Mouse (Mus musculus): ENCODE measurements around the gene Smok2b.
"Not testable (repeated sequence)": the region's sequence is repeated elsewhere in the genome, so short reads cannot be mapped to it uniquely, and the experiment has no call there.

Smok2b gene

DNA sequence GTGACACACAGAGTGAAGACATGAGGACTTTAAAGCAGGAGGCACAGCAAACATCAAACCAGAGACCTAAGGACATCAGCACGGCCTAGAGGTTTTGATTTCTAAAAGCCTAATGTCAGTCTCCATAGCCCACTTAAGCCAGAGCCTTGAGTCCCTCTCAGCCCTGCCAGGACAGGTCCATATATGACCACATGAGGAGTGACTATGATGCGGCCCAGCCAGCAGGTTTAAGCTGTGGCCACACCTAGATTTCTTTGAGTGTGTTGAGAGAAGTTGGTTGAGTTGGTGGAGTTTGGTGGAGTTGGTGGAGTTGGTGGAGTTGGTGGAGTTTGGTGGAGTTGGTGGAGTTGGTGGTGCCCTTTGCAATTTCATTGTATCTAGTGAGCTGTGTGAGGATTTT, at the start of gene Smok2b:
TSS of gene Smok2b (plus strand) at position 301 of the 400 bp plus-strand sequence.
- not testable (repeated sequence) for DNase-seq (ENCODE audit: inconsistent ontology term)

DNA sequence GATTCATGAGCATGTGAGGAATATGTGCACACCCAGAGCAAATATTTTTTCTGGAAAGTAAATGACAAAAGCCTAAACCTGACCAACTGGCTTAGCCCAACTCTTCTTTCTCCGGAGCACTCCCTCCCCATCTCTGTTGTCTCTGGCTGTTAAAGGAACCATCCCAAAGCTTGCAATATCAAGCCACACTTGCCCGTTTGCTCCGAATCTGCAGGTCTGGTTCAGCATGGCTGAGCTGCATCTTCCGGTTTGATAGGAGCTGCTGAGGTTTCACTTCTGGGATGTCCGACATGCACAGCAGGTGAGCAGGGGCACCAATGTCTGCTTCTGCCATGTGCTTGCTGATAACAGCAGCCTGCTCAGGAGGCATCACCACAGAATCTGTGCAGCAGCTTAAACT, 49.6 kb upstream of the Smok2b start:
- not testable (repeated sequence) for DNase-seq (ENCODE audit: inconsistent ontology term)

DNA sequence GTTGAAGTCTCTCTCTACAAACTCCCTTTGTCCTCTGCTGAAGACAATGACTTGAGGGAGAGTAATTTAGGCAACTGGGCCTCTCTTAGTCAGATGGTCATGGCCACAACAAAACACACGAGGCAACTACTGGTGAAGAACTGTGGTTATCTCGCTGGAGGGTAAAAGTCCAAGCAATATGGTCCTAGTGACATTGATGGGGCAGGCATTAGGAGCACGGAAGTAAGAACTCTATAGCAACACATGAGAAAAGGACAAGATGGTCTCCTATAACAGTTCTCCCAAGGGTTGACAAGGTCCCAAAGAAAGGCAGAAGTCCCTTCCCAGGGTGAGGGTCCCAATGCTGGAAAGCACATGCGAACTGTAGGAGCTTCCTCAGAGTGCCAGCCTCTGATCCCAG, 47.3 kb upstream of the Smok2b start:
- not testable (repeated sequence) for DNase-seq (ENCODE audit: inconsistent ontology term)

DNA sequence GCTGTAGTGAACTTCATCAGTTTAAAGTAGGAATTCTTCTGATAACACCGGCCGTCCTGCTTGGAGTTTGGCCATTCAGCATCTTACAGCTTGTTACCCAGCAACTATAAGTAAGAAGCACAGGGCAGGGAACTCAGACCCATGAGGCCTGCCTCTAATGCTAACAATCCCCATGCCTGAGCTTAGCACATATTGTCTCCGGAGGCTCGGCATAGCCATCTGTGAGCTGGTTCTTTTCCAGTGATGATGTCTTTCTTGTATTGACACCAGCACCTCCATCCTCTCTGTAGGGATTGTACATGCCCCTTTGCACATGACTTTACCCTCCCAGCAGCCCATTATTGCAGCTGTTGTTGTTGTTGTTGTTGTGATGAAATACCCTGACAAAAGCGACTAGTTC, 45.5 kb upstream of the Smok2b start:
- not testable (repeated sequence) for DNase-seq (ENCODE audit: inconsistent ontology term)

DNA sequence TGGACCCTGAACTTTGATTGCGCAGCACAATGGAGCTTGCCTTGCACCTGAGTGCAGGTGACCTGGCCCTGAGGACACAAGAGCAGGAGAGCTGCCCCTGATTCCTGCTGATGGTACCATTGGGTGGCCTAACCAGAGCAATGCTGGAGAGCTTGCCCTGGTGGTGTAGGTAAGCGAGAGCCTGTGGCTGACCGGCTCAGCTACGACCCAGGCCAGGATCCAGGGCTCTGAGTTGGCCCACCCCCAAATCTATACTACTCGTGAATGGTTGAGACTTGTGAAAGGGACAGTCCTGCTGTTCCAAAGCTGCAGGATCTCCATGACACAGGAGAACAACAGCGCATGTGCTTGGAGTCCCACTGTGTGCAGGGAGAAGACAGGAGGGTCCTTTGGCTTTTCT, 43.5 kb upstream of the Smok2b start:
- not testable (repeated sequence) for DNase-seq (ENCODE audit: inconsistent ontology term)

DNA sequence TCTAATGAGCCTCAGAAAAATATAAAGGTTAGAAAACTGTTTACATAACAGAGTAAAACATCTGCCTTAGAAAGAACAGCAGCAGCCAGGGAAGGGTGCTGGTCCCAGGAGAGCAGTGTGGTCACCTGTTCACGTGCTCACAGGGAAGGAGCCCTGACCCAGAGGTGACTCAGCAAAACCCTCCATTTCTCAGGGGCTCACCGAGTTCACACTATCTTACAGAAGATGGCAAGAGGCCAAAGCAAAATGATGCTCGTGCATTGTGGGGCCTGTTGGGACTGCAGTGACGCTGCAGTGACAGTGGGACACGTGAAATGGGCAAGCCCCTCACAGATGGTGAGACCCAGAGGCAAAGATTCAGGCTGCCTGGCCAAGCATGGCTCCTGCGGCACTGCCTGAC, 42.4 kb upstream of the Smok2b start:
- DNase-seq (ENCODE audit: inconsistent ontology term): not testable (repeated sequence)

DNA sequence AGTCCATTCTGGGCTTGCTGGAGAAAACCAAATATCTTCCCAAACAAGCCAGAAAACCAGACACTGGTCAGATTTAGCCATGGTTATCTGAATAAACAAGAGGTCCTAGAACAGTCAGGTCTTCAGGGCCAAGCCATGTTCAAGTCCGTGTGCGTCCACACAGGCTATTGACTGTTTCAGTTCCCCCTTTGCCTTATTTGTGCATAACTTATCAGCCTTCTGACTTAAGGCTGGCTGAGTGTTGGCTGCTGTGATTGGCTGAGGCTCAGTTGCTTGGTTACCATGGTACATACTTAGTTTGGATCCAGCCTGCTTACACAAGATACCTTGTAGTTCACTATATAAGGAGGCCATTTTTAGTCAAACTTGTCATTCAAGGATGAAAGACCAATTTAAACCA, 41.2 kb upstream of the Smok2b start:
- not testable (repeated sequence) for DNase-seq (ENCODE audit: inconsistent ontology term)

DNA sequence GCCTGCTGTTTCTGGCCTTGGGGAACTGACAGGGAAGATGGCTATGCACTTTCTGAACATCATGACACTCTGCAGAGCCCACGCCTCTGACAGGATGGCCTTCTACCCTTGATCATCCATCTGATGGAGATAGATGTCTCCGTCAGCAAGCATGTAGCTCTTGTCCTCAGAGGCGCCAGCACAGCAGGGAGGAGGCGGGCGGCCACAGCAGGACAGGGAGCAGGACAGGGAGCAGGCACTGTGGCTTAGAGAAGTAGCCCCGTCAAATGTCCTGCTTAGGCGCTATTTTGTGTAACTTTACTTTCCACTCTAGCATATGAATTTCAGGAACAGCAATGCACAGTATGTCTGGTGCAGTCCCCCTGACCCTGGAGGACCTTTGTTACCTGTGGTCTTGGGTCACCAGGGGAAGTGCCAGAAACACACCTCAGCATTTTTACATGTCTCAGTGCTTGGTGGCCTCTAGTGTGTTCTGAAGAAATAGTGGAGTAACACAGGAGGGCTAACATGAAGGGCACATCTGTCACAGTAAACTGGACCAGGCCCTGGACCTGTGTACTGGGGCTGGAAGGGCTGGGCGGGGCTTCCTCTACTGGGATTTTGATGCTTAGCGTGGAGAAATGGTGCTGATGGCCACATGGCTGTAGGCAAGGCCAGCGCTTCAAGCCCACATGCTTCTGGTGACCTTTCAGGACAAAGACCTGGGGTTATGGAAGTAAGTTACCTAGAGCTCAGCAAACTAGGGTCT, 39.0 kb upstream of the Smok2b start:
- not testable (repeated sequence) for DNase-seq (ENCODE audit: inconsistent ontology term)

DNA sequence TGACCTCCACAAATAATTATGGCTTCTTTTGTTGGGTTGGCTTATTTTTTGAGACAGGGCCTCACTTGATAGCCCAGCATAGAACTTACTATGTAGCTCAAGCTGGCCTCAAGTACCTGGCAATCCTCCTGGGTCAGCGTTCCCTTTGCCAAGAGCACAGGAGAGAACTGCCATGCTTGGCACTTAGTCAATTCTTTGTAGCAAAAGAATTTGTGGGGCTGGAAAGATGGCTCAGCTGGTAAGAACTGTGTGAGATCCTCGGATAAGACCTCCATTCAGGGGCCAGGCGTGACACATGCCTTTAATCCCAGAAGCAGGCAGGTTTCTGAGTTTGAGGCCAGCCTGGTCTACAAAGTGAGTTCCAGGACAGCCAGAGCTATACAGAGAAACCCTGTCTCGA, 33.6 kb upstream of the Smok2b start:
- not testable (repeated sequence) for DNase-seq (ENCODE audit: inconsistent ontology term)

DNA sequence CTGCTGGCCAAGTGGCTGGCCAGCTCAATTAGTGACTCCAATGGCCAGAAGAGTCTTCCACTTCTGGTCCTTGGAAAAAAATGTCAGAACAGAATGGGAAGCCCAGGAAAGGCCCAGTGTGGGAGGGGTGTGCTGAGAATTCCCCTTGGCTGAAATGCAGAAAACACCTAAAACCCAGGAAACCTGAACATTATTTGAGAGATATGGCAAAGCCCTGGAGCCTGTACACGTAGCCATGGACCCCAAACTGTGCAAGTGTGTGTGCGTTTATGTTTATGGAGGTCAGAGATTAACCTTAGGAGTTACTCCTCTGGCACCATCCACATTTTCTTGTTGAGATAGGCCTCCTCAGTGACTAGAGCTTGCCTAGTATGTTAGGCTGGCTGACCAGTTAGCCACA, 31.2 kb upstream of the Smok2b start:
- DNase-seq (ENCODE audit: inconsistent ontology term): not testable (repeated sequence)

DNA sequence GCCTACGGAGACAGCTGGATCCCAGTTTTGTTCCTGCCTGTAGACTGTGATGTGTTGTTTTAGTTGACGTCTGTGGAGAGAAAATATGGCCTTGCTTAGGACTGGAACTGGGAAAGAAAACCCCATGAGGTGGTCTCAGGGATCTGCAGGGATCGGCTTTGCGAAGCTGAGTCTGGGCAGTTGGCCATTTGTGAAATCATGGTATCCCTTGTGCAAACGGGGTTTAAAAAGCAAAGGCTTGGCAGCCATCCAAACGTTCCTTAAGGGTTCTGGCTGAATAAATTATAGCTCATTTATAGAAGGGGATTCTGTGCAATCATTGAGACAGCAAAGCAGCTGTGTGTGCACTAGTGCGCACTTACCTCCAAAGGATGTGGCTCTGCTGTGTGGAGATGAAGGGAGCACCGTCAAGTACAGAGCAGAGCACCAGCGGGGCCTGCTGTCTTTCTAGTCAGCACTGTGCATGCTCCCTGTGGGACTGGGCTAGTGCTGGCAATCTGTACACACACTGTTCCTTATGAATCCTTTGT, 30.1 kb upstream of the Smok2b start:
- not testable (repeated sequence) for DNase-seq (ENCODE audit: inconsistent ontology term)

DNA sequence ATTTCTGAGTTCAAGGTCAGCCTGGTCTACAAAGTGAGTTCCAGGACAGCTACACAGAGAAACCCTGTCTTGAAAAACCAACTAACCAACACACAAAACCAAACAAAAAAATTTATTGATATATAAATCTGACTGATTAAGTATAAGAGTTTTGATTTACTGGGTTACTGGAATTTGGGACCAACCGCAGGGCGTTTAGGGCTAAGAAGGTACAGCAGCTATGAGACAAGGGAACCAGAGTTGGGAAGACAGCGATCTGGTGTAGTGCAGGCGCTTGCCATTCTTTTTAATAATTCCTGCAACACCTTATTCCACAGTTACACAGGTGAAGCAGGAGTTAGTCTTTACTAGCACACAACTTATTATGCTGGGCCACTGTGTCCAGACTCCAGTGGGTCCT, 28.5 kb upstream of the Smok2b start:
- DNase-seq (ENCODE audit: inconsistent ontology term): not testable (repeated sequence)

DNA sequence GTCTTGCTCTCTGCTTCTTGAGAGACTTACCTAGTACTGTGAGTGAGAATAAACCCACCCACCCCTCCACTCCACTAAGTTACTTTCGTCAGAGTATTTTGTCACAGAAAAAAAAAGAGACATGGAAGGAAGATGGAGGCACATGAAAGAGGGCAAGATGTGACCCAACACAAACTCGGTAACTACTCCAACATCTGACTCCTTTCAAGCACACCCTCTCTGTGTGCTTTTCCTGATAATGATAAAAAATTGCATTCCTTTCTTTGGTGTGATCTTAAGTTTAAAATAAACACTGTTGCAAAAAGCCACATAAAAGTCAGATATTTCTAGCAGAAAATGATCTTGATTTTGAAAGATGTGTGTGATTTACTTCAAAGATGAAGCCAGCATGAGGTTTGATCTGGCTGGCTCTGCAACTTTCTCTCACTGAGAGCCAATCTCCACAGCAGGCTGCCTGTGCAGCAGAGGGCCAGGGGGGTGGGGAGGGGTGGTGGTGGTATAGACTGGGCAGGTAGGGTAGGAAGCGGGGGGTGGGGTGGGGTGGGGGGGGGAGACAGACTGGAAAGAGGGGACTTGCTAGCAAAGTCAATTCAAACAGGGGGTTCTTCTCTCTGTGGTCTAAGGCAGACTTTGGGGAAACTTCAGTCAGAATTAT, 27.5 kb upstream of the Smok2b start:
- DNase-seq (ENCODE audit: inconsistent ontology term): not testable (repeated sequence)

DNA sequence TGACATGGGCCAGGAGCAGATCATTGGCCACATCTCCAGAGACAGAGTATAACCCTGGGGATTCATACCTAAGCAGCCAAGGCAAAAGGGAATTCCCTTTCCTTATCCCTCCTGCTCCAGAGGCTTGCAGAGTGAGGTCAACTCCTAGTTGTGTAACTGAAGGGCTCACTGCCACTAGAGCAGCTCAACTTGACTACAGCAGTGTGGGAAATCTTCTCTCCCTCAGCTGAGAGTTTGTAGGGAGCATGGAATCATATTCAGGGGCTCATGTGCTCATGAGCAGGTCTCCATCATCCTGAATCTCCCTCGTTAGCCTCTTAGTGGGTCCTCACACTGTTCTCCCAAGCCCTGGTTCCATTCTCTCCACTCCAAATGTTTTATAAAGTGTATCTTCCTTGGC, 24.8 kb upstream of the Smok2b start:
- DNase-seq (ENCODE audit: inconsistent ontology term): not testable (repeated sequence)

DNA sequence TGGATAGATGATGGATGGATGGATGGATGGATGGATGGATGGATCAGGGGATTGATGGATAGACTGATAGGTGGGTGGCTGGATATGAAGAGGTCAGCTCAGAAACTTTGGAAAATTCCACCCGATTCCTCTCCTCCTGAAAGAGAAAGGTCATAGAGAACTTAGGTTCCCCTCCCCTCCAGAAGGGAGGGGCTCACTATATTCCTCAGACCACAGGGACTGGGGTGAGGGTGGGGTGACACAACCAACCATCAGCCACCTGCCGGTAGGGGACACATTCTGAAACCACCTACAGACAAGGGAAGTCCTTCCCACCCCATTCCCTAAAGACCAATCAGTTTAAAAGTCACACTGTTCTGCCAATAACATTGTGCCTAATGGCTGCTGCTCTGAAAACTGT, 23.6 kb upstream of the Smok2b start:
- no peak for DNase-seq (ENCODE audit: inconsistent ontology term)

DNA sequence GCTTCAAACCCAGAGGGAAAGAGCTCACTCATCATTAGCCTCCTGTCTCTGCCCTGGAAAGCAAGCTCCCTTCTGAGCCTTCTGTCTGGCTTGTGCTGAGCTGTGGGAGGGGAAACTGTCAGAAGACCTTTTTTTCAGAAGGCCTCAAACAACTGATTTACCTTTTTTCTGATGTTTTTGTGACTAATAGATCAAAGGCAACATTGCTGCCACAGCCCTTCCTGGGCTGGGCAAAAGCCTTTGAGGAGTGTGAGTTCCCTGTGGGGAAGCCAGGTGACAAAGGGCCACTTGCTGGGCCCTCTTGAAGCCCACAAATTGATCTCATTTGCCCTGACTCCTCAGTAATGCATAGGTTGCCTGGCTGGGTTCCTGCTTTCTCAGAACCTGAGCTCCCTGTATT, 21.6 kb upstream of the Smok2b start:
- DNase-seq (ENCODE audit: inconsistent ontology term): not testable (repeated sequence)

DNA sequence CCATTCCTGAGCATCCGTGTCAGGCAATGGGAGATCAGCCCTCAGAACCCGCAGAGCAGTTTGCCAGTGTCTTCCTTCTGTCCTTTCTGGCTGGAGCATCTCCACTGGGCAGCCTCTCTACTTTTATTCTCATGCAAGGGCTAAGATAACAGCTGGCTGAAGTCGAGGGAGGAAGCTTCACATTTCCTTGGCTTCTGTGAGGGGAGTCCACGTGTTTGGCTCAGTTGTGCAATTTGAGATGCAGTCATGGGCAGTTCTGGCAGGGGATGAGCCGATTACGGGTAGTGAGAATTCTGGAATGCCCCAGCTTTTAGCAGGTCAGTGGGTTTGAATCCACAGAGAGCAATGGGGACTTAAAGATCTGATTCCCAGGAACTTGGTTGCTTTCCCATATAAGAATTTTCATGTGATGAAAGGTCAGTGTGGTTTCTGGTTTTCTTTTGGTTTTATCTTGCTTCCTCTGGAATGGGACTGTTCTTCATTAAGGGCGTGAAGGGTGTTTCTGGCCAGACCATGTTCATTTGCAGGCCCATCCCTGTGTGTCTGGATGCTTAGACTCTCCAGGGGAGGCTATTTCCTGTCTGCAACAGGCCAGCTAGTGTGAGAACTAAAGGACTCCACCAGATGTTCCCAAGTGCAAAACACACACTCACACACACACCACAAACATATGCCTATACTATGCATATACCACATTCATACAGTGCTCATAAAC, 17.8 kb upstream of the Smok2b start:
- DNase-seq (ENCODE audit: inconsistent ontology term): no peak

DNA sequence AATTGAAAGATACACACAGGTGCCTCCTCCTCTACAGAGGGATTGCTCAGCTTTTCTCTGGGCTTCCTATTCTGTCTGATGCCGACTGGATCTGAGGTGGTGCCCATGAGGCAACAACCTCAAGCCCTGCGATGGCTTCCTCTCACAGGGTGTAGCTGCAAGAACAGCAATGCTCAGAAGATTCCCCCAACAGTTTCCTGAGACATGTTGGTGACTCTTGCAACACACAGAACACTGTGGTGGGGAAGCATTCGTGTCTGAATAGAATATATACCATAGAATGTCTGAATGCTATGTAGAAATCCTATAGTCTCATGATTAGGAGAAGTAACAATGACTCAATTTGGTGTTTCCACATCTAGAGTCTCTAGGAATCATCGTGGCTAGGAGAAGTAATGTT, 15.9 kb upstream of the Smok2b start:
- no peak for DNase-seq (ENCODE audit: inconsistent ontology term)

DNA sequence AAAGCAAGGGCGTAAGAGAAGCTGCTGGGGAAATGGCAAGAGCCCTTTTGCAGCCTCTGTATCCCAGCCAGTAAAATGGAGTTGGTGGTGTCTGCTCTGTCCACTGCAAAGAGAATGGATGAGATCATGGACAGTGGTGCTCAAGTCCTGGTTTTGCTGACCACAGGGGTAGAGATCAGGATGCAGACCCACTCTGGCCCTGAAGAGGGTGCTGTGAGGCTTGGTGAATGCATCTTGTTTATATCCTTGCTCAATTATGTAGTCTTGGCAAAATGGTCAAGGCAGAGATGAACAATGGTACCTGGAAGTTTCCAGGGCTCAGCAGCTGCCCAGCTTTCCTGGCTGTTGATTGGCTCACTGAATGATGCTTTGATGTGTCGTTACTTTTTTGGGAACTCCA, 14.5 kb upstream of the Smok2b start:
- DNase-seq (ENCODE audit: inconsistent ontology term): no peak

DNA sequence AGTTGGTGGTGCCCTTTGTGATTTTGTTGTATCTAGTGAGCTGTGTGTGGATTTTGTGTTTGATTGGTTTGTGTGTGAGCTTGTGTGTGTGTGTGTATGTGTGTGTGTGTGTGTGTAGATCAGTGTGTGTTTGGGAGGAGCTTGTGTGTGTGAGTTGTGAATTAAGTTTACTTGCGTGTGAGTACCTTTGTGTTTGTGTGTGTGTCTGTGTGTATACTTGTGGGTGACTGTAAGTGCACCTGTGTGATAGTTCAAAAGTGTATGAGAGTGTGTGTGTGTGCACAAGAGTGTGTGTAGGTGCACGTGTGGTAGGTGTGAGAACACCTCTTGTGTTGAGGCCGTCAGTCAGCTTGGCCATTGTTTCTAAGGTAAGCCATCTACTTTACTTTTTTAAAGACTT, 9.2 kb upstream of the Smok2b start, which contains the start of gene Smok2a:
TSS of gene Smok2a (plus strand) at position 301 of the 400 bp plus-strand sequence.
- DNase-seq (ENCODE audit: inconsistent ontology term): no peak

DNA sequence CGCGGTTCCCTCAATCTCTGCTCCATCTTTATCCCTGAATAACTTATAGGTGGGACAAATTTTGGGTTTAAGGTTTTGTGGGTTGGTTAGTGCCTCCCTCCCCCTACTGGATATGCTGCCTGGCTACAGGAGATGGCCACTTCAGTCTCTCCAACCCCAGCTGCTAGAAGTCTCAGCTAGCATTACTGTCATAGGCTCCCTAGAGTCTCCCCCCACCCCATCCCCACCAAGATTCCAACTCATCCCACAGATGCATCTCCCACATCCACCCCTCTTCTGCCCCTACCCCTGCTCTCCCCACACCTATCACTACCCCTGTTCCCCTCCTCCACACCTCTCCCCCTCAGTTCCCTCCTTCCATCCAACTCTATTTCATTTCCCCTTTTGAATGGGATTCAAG, 8.1 kb upstream of the Smok2b start:
- not testable (repeated sequence) for DNase-seq (ENCODE audit: inconsistent ontology term)

DNA sequence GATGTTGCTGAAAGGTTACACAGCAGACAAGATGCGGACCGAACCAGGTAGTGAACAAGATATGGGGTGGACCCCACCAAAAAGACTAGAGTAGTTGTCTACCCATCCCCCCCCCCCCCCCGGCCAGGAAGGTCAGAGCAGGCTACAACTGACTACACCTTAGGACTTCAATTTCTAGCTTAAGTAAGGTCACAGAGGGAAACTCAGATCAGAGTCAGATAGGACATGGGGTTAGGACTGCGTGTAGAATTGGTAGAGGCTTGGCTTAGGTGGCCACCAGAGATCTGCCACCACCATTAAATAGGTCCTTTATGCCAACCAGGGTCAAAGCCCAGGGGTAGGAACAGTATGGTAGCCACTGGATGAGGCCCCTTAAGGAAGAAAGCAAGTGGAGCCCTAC, 9.4 kb downstream of the Smok2b start:
- not testable (repeated sequence) for DNase-seq (ENCODE audit: inconsistent ontology term)
